Mouse (Mus musculus) midbrain, embryonic 11.5 days (tissue): ENCODE results near the gene Pik3c2g. TPM values are rescaled to one million over a fixed set of nuclear protein-coding genes. Genes with fewer than 3 reads are reported as not detected.

ENCODE experiments used
- polyA plus RNA-seq: library from polyadenylated mRNA; unstranded; fragments of >200 nt; fragmentation: Nextera tagmentation; extraction: Ambion mirVana; gene quantifications from 2 replicates; pipeline ENCODE4 v1.2.1, GENCODE M21; 2014

Pik3c2g gene
- polyA plus RNA-seq, 1 experiment from 2014 or later = not detected

Other genes with a start within 250 kb of the Pik3c2g start
- gene Rergl, start 85.2 kb upstream of the Pik3c2g start, polyA plus RNA-seq = not detected in 2 replicates